In genomic region chr17:32281611-32282310, GRCm38 (mm10) we compare ENCODE assay signal across 10 mouse cellular contexts. TPM values are rescaled to one million over a fixed set of nuclear protein-coding genes. Genes with fewer than 3 reads are reported as not detected.
A peak's percentile ranks its signal among the peaks of the same experiment; 100 is the strongest.
DNase-seq lines count a peak whose midpoint lies in the region; ATAC-seq and TF ChIP-seq lines count a peak whose summit lies in the region.
"Had no signal": no experiment of that assay in that cellular context is flagged by ENCODE, and none has a peak within 500 bp of the region (broad histone marks: within the 10 kb centered on the region; RNA-seq: fewer than 3 reads in every experiment).

No protein-coding gene starts in this region.

- H3K9ac ChIP-seq in CH12.LX (ENCODE audit: insufficient read depth, low read depth), result peak overlapping the region; percentile 7; the same call in 1 of the 2 replicates
- H3K9ac ChIP-seq in limb, embryonic 13.5 days, result no peak overlapping the region

- in situ Hi-C loops in CH12.LX (cut with MboI; ENCODE audit: low pct_ligation_motif_present, low pct_unique_long_range_greater_than_20kb, low sequenced_read_pairs), result no loop called here

- DNase-seq in kidney, adult 2 months, result peak; percentile 56
- no peak for DNase-seq in kidney, postnatal 4 days
- no peak for DNase-seq in CH12.LX (ENCODE audit: extremely low read depth)
- DNase-seq in frontal cortex, postnatal 14 days (ENCODE audit: low spot score in 2 of 2), result no peak
- DNase-seq in gastrocnemius, adult 8-10 months (ENCODE audit: low spot score in 2 of 2), result no peak
- DNase-seq: cerebellum, adult 11 months had no signal

- TF ChIP-seq EP300 in CH12.LX (IDR thresholded peaks at IDR 0.05; ENCODE audit: low read length), result no peak

- H3K4me1 ChIP-seq in erythroblast, embryonic 14.5 days (ENCODE audit: control insufficient read depth), result peaks cover 55% of the 10 kb centered on the region
- H3K4me1 ChIP-seq in kidney, adult 2 months (ENCODE audit: control insufficient read depth, insufficient read depth, low read length), result peaks cover 10% of the 10 kb centered on the region
- peaks cover 8 to 39% of the 10 kb centered on the region in 2 experiments; a peak in 3 of 4 replicates for H3K4me1 ChIP-seq in CH12.LX (ENCODE audit: control insufficient read depth in 1 of 2, insufficient read depth in 2 of 2)
- peaks cover 30% of the 10 kb centered on the region for H3K4me1 ChIP-seq in limb, embryonic 13.5 days

- TF ChIP-seq RAD21 in CH12.LX (IDR thresholded peaks at IDR 0.05; ENCODE audit: low read depth, low read length), result no peak

- peak overlapping the region; percentile 80 for H3K4me2 ChIP-seq in CH12.LX (ENCODE audit: insufficient read depth, low read depth, poor library complexity, severe bottlenecking)
- 0 out of 2 replicates have a peak overlapping the region, but pooled peaks have one; percentile 5 for H3K4me2 ChIP-seq in limb, embryonic 13.5 days (replicated peaks)

- H3K9me3 ChIP-seq in erythroblast, embryonic 14.5 days (ENCODE audit: control insufficient read depth, low read length), result no peaks in the 10 kb centered on the region
- no peaks in the 10 kb centered on the region for H3K9me3 ChIP-seq in CH12.LX (replicated peaks; ENCODE audit: low read length)
- no peaks in the 10 kb centered on the region for H3K9me3 ChIP-seq in limb, embryonic 13.5 days

- peak overlapping the region; percentile 100 for H3K4me3 ChIP-seq in erythroblast, embryonic 14.5 days (replicated peaks)
- no peak overlapping the region; the same call in 1 of the 2 replicates for H3K4me3 ChIP-seq in kidney, adult 2 months (ENCODE audit: insufficient read depth, low read depth, low read length)
- H3K4me3 ChIP-seq in CH12.LX (replicated peaks in 1 of 3; ENCODE audit: low read depth in 2 of 3, low read length in 2 of 3, poor library complexity in 1 of 3), result peak overlapping the region in 2 of 3 experiments; percentile 2 to 21
- H3K4me3 ChIP-seq in limb, embryonic 13.5 days, result no peak overlapping the region; the same call in 1 of the 2 replicates

- H3K79me2 ChIP-seq in CH12.LX (replicated peaks; ENCODE audit: control insufficient read depth, extremely low read depth, insufficient read depth, poor library complexity, severe bottlenecking), result peaks cover 76% of the 10 kb centered on the region

- peak overlapping the region; percentile 42; the same call in 1 of the 2 replicates for H3K27ac ChIP-seq in kidney, adult 2 months (ENCODE audit: insufficient read depth, low read depth, low read length)
- H3K27ac ChIP-seq in CH12.LX (ENCODE audit: insufficient read depth, low read depth), result no peak overlapping the region
- H3K27ac ChIP-seq in limb, embryonic 13.5 days, result no peak overlapping the region

- ATAC-seq in erythroblast, adult 5-6 weeks (replicated peaks; ENCODE audit: low FRiP score, poor library complexity, severe bottlenecking), result no peak
- ATAC-seq in limb, embryonic 13.5 days (ENCODE audit: low FRiP score, low read depth), result no peak
- ATAC-seq: activated CD4-positive, CD25-positive, alpha-beta regulatory T cell, adult 4 months had no signal

- dilution Hi-C loops in CH12.LX (cut with MboI; ENCODE audit: extremely low pct_ligation_motif_present, extremely low pct_unique_long_range_greater_than_20kb, low sequenced_read_pairs), result no loop called here

- no peaks in the 10 kb centered on the region for H3K27me3 ChIP-seq in erythroblast, embryonic 14.5 days (ENCODE audit: control insufficient read depth)
- no peaks in the 10 kb centered on the region for H3K27me3 ChIP-seq in kidney, adult 2 months (replicated peaks; ENCODE audit: control insufficient read depth, insufficient read depth, low read length)
- H3K27me3 ChIP-seq in CH12.LX (replicated peaks), result no peaks in the 10 kb centered on the region
- H3K27me3 ChIP-seq in limb, embryonic 13.5 days, result no peaks in the 10 kb centered on the region

- H3K36me3 ChIP-seq in erythroblast, embryonic 14.5 days (ENCODE audit: control insufficient read depth), result peaks cover 21% of the 10 kb centered on the region
- H3K36me3 ChIP-seq in kidney, adult 2 months (ENCODE audit: control insufficient read depth, insufficient read depth, low read length), result no peaks in the 10 kb centered on the region
- peaks cover 0 to 11% of the 10 kb centered on the region in 2 experiments for H3K36me3 ChIP-seq in CH12.LX (replicated peaks in 1 of 2; ENCODE audit: control insufficient read depth in 1 of 2, insufficient read depth in 1 of 2, low read length in 1 of 2)
- no peaks in the 10 kb centered on the region for H3K36me3 ChIP-seq in limb, embryonic 13.5 days

- no peak for TF ChIP-seq POLR2A in kidney, adult 2 months (IDR thresholded peaks at IDR 0.05; ENCODE audit: low read depth, low read length)
- no peak for TF ChIP-seq POLR2A in CH12.LX (IDR thresholded peaks at IDR 0.05; ENCODE audit: low read depth, low read length)

- no peak for TF ChIP-seq CTCF in kidney, adult 2 months (conservative IDR thresholded peaks at IDR 0.05; ENCODE audit: insufficient read depth, insufficient read length, low read depth, low read length)
- TF ChIP-seq CTCF in CH12.LX (conservative IDR thresholded peaks at IDR 0.05 in 1 of 2, IDR thresholded peaks at IDR 0.05 in 1 of 2; ENCODE audit: low read depth in 2 of 2, low read length in 2 of 2), result no peak

- WGBS in kidney, adult 2 months, result 34% methylated on average over 4 of the region's 4 CpGs
- WGBS in limb, embryonic 13.5 days, result 83% methylated on average over 4 of the region's 4 CpGs

TF ChIP-seq in CH12.LX, 34 proteins besides CTCF, POLR2A, EP300 and RAD21:
- no peak for TF ChIP-seq ZC3H11A (IDR thresholded peaks at IDR 0.05; ENCODE audit: low read depth, low read length)
- TF ChIP-seq JUND (conservative IDR thresholded peaks at IDR 0.05; ENCODE audit: low read depth, low read length), result no peak
- no peak for TF ChIP-seq ZKSCAN1 (IDR thresholded peaks at IDR 0.05; ENCODE audit: borderline replicate concordance, low read depth, low read length)
- no peak for TF ChIP-seq TBP (conservative IDR thresholded peaks at IDR 0.05; ENCODE audit: low read depth, low read length)
- TF ChIP-seq ELF1 (IDR thresholded peaks at IDR 0.05; ENCODE audit: low read depth, low read length), result no peak
- no peak for TF ChIP-seq IRF4 (IDR thresholded peaks at IDR 0.05; ENCODE audit: low read depth, low read length)
- TF ChIP-seq BHLHE40 (IDR thresholded peaks at IDR 0.05; ENCODE audit: low read depth, low read length), result no peak
- TF ChIP-seq KAT2A (IDR thresholded peaks at IDR 0.05; ENCODE audit: insufficient replicate concordance, low read length), result no peak

RNA-seq across cellular contexts. Expression of gene Brd4, which starts 2.8 kb away (rescaled TPM):
- 26.1 and 31.0 TPM in 2 replicates for polyA plus RNA-seq in erythroblast, embryonic 14.5 days (2012)
- 110 and 125 TPM in 2 replicates for total RNA-seq in erythroblast, adult 5-6 weeks (2015; ENCODE audit: low replicate concordance)
- total RNA-seq in erythroblast, adult 5-6 weeks (2017; ENCODE audit: low replicate concordance), result 106 TPM in 2 replicates
- polyA plus RNA-seq in kidney, adult 2 months (2012; rRNA removed), result 27.0 and 33.7 TPM in 2 replicates
- 17.5 and 19.1 TPM in 2 replicates for total RNA-seq in CH12.LX (2012; rRNA removed)
- 4.8 and 6.3 TPM in 2 replicates for total RNA-seq in CH12.LX (2014; rRNA removed)
- polyA plus RNA-seq in CH12.LX (2012; ENCODE audit: insufficient read length, low read depth), result 68.1 and 68.5 TPM in 2 replicates
- polyA plus RNA-seq in limb, embryonic 13.5 days (2015; fragmentation: Nextera tagmentation; extraction: Ambion mirVana), result 99.1 and 109 TPM in 2 replicates
- total RNA-seq in gastrocnemius, adult 8-10 months (2022), result 10 to 100 TPM; 38.2 to 40.8 (median 39.0) TPM

RNA-seq across cellular contexts. Expression of gene Akap8, which starts 39.3 kb away (rescaled TPM):
- 11.5 and 13.2 TPM in 2 replicates for polyA plus RNA-seq in erythroblast, embryonic 14.5 days (2012)
- total RNA-seq in erythroblast, adult 5-6 weeks (2015; ENCODE audit: low replicate concordance), result 13.1 and 25.3 TPM in 2 replicates
- total RNA-seq in erythroblast, adult 5-6 weeks (2017; ENCODE audit: low replicate concordance), result 31.6 and 51.6 TPM in 2 replicates
- polyA plus RNA-seq in kidney, adult 2 months (2012; rRNA removed), result 36.9 and 48.0 TPM in 2 replicates
- 62.5 and 85.8 TPM in 2 replicates for total RNA-seq in CH12.LX (2012; rRNA removed)
- total RNA-seq in CH12.LX (2014; rRNA removed), result 75.2 and 80.2 TPM in 2 replicates
- 146 and 174 TPM in 2 replicates for polyA plus RNA-seq in CH12.LX (2012; ENCODE audit: insufficient read length, low read depth)
- polyA plus RNA-seq in limb, embryonic 13.5 days (2015; fragmentation: Nextera tagmentation; extraction: Ambion mirVana), result 110 and 123 TPM in 2 replicates
- 10 to 100 TPM; 27.5 to 36.4 (median 34.5) TPM for total RNA-seq in gastrocnemius, adult 8-10 months (2022)

Comparison
In these comparisons a context has a peak if more than half of its experiments do, and no peak if none do; other contexts are left out.
1. H3K4me3 ChIP-seq: peak in erythroblast, embryonic 14.5 days (single experiment) and CH12.LX (2 of 3); none in kidney, adult 2 months (single experiment) and limb, embryonic 13.5 days (single experiment).